Mouse (Mus musculus): Measurements from ENCODE around the gene Tmem199. TPM values are rescaled to one million over a fixed set of nuclear protein-coding genes. Genes with fewer than 3 reads are reported as not detected.

Gene Tmem199
- total and polyA plus RNA-seq, 2 experiments from 2014 or later: 48.2 to 92.4 TPM

DNA sequence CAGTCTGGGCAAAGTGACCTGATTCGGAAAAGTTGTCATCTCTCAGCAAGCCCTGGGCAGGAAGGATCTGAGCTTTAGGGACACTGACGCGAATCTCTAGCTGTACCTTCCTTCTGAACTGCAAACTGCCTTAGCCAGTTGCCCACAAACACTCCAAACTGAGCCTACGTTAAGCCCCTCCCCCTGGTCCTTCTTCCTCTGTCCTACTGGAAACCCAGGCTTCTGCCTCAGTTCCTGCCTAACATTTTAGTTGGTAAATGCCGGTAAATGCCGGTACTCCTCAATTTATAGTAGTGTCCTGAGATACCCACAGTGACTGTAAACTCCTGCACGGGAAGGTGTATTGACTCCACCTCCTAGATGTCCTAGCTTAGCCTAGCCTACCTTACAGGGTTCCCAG lies 28.3 kb downstream of the Tmem199 start:
- no peak for DNase-seq (ENCODE audit: low spot score)
- H3K9me3 ChIP-seq (ENCODE audit: low read length): no peaks in the 10 kb centered on the region
- H3K27me3 ChIP-seq (ENCODE audit: insufficient read depth, low read length): no peaks in the 10 kb centered on the region
- no peak overlapping the region for H3K4me3 ChIP-seq (ENCODE audit: low read depth, low read length)
- ATAC-seq (ENCODE audit: low FRiP score): no peak
- H3K27ac ChIP-seq (ENCODE audit: low read depth, low read length): no peak overlapping the region
- 67% methylated on average over 7 of the region's 7 CpGs for WGBS
- no peak overlapping the region for H3K9ac ChIP-seq (replicated peaks; ENCODE audit: low read length, poor library complexity, severe bottlenecking)
- peaks cover 46% of the 10 kb centered on the region for H3K36me3 ChIP-seq (ENCODE audit: insufficient read depth, low read length)
- no peaks in the 10 kb centered on the region for H3K4me1 ChIP-seq (ENCODE audit: insufficient read depth, low read length)
- TF ChIP-seq CTCF (IDR thresholded peaks at IDR 0.05): no peak
- H3K4me2 ChIP-seq (ENCODE audit: low read depth, low read length, poor library complexity, severe bottlenecking): no peak overlapping the region

DNA sequence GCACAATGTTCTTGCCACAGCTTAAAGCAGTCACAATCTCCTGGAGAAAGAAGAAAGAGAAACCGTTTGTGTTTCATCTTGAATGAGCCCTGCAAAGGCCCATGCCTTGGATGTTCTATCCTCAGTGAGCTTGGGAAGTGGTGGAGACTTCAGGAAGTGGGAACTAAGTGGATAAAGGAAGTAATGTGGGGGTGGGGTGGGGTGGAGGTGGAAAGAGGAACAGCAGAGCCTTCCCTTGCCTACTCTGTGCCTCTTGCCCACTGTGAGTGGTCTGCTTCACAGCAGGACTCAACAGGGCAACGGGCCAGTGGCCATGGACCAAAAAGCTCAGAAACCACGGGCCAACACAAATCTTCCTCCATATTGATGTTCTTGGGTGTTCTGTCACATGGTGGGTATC lies 36.7 kb downstream of the Tmem199 start:
- Histone ChIP-seq H3K9me3 (ENCODE audit: low read length) (no peaks in the 10 kb centered on the region), H3K4me1 (ENCODE audit: insufficient read depth, low read length) (no peaks in the 10 kb centered on the region), H3K4me2 (ENCODE audit: low read depth, low read length, poor library complexity, severe bottlenecking) (no peak overlapping the region), H3K27me3 (ENCODE audit: insufficient read depth, low read length) (no peaks in the 10 kb centered on the region), H3K36me3 (ENCODE audit: insufficient read depth, low read length) (peaks cover 30% of the 10 kb centered on the region), H3K4me3 (ENCODE audit: low read depth, low read length) (no peak overlapping the region), H3K9ac (replicated peaks; ENCODE audit: low read length, poor library complexity, severe bottlenecking) (no peak overlapping the region), H3K27ac (ENCODE audit: low read depth, low read length) (no peak overlapping the region)
- whole genome bisulfite sequencing: 78% methylated on average over 3 of the region's 3 CpGs
- DNase-seq (ENCODE audit: low spot score) (no peak), ATAC-seq (ENCODE audit: low FRiP score) (no peak)
- TF ChIP-seq CTCF (IDR thresholded peaks at IDR 0.05): no peak

DNA sequence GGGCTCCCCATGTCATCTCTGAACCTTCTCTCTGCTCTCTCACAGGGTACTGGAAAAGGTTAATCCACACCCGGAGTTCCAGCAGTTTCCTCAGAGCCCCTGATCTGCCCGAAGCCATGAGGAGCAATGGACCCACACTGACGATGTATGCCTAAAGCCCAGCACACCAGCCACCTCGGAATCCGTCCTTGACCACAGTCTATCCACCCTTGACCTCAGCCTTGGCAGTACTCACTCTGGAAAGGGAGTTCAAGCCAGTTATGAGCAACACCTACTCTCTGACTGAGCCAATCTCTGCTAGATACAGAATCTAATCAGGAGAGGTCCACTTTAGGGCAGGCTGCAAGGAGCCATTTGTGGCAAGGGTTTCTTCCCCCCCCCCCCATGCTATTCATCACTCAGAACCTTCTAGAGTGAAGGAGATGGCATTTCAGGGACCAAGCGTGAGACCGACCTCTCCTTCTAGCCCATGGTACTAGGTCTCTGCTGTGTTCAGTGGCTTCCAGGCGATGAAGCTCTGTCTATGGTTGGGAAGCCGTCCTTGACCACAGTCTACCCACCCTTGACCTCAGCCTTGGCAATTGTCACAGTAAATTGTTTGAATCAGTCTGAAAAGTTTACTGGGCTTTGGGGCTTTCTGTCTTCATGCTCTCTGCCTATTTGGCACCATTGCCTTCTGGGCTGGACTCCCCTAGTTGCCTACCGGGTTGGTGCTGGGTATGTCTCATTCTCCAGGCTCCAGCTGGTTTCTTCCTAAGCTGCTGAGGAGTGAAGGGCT lies 40.5 kb downstream of the Tmem199 start:
- 94% methylated on average over 10 of the region's 10 CpGs for WGBS

DNA sequence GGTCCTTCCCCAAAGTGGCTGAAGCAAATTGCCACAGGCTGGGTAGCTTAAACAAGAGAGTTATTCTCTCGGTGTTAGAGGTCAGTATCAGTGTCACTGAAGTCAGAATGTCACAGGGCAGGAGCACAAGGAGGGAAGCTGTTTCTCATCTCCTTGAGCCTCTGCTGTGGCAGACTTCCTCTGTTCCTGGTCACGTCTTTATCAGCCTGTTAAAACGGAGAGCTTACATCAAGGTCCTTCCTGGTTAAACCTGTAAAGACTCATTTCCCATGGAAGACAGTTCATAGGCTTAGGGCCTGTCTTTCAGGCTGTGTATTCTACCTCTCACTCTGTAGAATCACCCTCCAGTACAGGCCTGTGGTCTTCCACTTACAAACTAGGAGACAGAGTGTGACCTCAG lies 44.0 kb downstream of the Tmem199 start:
- no peak for ATAC-seq (ENCODE audit: low FRiP score)
- Histone ChIP-seq H3K4me1 (ENCODE audit: insufficient read depth, low read length) (peaks cover 5% of the 10 kb centered on the region; the same call in 1 of the 2 replicates), H3K4me3 (ENCODE audit: low read depth, low read length) (no peak overlapping the region), H3K9ac (replicated peaks; ENCODE audit: low read length, poor library complexity, severe bottlenecking) (no peak overlapping the region), H3K9me3 (ENCODE audit: low read length) (no peaks in the 10 kb centered on the region), H3K27me3 (ENCODE audit: insufficient read depth, low read length) (no peaks in the 10 kb centered on the region), H3K36me3 (ENCODE audit: insufficient read depth, low read length) (peaks cover 7% of the 10 kb centered on the region), H3K27ac (ENCODE audit: low read depth, low read length) (no peak overlapping the region), H3K4me2 (ENCODE audit: low read depth, low read length, poor library complexity, severe bottlenecking) (no peak overlapping the region)
- WGBS: 78% methylated on average over 3 of the region's 3 CpGs
- no peak for TF ChIP-seq CTCF (IDR thresholded peaks at IDR 0.05)
- DNase-seq (ENCODE audit: low spot score): no peak

More for the DNA sequence above, 40.5 kb downstream of the Tmem199 start:
- Histone ChIP-seq H3K27ac (ENCODE audit: low read depth, low read length) (no peak overlapping the region), H3K9me3 (ENCODE audit: low read length) (no peaks in the 10 kb centered on the region), H3K4me3 (ENCODE audit: low read depth, low read length) (no peak overlapping the region), H3K4me2 (ENCODE audit: low read depth, low read length, poor library complexity, severe bottlenecking) (no peak overlapping the region), H3K9ac (replicated peaks; ENCODE audit: low read length, poor library complexity, severe bottlenecking) (no peak overlapping the region), H3K27me3 (ENCODE audit: insufficient read depth, low read length) (no peaks in the 10 kb centered on the region), H3K36me3 (ENCODE audit: insufficient read depth, low read length) (peaks cover 24% of the 10 kb centered on the region), H3K4me1 (ENCODE audit: insufficient read depth, low read length) (peaks cover under 1% of the 10 kb centered on the region; the same call in 1 of the 2 replicates)
- ATAC-seq (ENCODE audit: low FRiP score): no peak
- no peak for TF ChIP-seq CTCF (IDR thresholded peaks at IDR 0.05)
- DNase-seq (ENCODE audit: low spot score): no peak

DNA sequence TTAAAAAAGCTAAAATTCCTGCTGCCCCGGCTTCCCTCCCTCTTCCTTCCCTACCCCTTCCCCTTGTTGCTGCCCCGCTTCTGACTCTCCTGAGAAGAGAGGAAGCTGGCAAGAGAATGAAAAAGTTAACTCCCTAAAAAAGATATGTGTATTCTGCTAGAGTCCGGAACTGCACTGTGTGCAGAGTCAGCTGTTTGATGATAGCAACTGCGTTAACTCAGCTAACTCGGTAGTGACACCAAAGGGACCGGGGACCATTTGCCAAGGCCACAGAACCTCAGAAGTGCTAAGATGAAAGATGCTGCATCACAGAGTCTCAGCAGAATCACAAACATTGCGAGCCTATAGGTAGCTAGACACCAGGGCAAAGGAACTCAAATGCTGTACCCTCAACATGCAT lies 44.5 kb downstream of the Tmem199 start:
- no peak for DNase-seq (ENCODE audit: low spot score)
- H3K4me2 ChIP-seq (ENCODE audit: low read depth, low read length, poor library complexity, severe bottlenecking): no peak overlapping the region
- no peaks in the 10 kb centered on the region for H3K9me3 ChIP-seq (ENCODE audit: low read length)
- no peak overlapping the region for H3K27ac ChIP-seq (ENCODE audit: low read depth, low read length)
- no peaks in the 10 kb centered on the region for H3K27me3 ChIP-seq (ENCODE audit: insufficient read depth, low read length)
- H3K36me3 ChIP-seq (ENCODE audit: insufficient read depth, low read length): 0 out of 2 replicates have a peak, but pooled peaks cover 5% of the 10 kb centered on the region
- ATAC-seq (ENCODE audit: low FRiP score): no peak
- H3K9ac ChIP-seq (replicated peaks; ENCODE audit: low read length, poor library complexity, severe bottlenecking): no peak overlapping the region
- TF ChIP-seq CTCF (IDR thresholded peaks at IDR 0.05): no peak
- no peak overlapping the region for H3K4me3 ChIP-seq (ENCODE audit: low read depth, low read length)
- H3K4me1 ChIP-seq (ENCODE audit: insufficient read depth, low read length): peaks cover 5% of the 10 kb centered on the region; the same call in 1 of the 2 replicates
- whole genome bisulfite sequencing: 87% methylated on average over 7 of the region's 7 CpGs

DNA sequence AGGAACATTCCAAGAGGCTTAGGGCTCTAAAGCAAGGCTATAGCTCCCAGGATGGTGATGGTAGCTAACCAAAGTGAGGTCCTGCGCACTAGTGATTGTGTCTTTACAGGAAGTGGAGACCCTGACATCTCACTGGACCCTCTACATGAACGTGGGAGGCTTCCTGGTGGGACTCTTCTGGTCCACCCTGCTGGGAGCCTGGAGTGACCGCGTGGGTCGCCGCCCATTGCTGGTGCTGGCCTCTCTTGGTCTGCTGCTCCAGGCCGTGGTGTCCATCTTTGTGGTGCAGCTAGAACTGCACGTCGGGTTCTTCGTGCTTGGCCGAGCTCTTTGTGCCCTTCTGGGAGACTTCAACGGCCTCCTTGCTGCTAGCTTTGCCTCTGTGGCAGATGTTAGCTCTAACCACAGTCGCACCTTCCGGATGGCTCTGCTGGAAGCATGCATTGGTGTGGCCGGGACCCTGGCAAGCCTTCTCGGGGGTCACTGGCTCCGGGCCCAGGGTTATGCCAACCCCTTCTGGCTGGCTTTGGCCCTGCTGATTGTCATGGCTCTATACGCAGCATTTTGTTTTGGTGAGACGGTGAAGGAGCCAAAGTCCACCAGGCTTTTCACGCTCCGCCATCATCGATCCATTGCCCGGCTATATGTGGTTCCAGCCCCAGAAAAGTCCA lies 45.6 kb downstream of the Tmem199 start:
- 0 out of 2 replicates have a peak, but pooled peaks cover 2% of the 10 kb centered on the region for H3K36me3 ChIP-seq (ENCODE audit: insufficient read depth, low read length)
- H3K27me3 ChIP-seq (ENCODE audit: insufficient read depth, low read length): no peaks in the 10 kb centered on the region
- DNase-seq (ENCODE audit: low spot score) (no peak), ATAC-seq (ENCODE audit: low FRiP score) (no peak; the same call in 1 of the 2 replicates)
- H3K4me1 ChIP-seq (ENCODE audit: insufficient read depth, low read length): peaks cover 5% of the 10 kb centered on the region; the same call in 1 of the 2 replicates
- no peaks in the 10 kb centered on the region for H3K9me3 ChIP-seq (ENCODE audit: low read length)
- H3K4me3 ChIP-seq (ENCODE audit: low read depth, low read length): peak overlapping the region; percentile 59
- 51% methylated on average over 23 of the region's 23 CpGs for WGBS
- no peak for TF ChIP-seq CTCF (IDR thresholded peaks at IDR 0.05)
- peak overlapping the region; percentile 67 for H3K9ac ChIP-seq (replicated peaks; ENCODE audit: low read length, poor library complexity, severe bottlenecking)
- peak overlapping the region; percentile 79 for H3K27ac ChIP-seq (ENCODE audit: low read depth, low read length)
- H3K4me2 ChIP-seq (ENCODE audit: low read depth, low read length, poor library complexity, severe bottlenecking): peak overlapping the region; percentile 76
